Mouse (Mus musculus) ZHBTc4 (cell line): ENCODE results near the gene Mfrp.

Experiments
- DNase-seq: peaks from one replicate; pipeline ENCODE4 v3.0.0-alpha.2; 2011; ENCODE audit warnings: low read depth, low spot score

Mfrp gene

DNA sequence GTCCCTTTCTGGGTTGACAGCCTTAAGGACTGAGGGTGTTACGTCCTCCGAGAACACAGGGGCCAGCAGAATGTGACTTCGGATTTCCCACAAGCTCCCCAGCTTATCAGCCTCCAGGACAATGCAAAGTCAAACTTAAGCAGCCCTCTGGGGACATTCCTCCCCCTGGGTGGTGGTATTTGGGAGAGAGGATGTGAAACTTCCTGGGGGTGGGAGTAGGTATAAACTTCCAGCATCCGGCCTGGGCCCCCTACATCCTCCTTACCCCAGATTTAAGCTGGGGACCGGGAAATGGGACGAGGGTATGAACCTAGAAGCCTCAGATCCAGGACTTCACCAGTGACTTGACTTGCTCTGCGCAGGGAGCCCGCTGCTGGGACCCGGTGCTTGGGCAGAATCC lies 28.1 kb downstream of the Mfrp start:
- DNase-seq = no peak

DNA sequence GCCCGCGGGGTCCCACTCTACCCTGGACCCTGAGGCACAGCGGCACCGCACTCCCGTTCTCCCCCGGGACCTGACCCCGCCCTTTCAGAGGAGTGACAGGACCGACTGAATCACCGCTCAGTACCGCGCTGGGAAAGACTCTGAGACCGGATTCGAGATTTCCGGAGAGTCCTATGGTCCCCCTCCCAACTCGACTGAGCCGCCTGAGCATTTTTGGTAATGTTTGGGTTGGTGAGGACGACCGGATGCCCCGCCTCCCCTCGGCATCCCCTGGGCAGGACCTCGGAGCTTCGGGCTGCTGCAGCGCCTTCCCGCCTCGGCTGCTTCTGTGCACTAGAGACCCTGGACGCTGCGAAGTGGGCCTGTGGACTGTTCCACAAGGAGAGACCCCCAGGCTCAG lies 28.5 kb downstream of the Mfrp start:
- DNase-seq = peak; percentile 83

DNA sequence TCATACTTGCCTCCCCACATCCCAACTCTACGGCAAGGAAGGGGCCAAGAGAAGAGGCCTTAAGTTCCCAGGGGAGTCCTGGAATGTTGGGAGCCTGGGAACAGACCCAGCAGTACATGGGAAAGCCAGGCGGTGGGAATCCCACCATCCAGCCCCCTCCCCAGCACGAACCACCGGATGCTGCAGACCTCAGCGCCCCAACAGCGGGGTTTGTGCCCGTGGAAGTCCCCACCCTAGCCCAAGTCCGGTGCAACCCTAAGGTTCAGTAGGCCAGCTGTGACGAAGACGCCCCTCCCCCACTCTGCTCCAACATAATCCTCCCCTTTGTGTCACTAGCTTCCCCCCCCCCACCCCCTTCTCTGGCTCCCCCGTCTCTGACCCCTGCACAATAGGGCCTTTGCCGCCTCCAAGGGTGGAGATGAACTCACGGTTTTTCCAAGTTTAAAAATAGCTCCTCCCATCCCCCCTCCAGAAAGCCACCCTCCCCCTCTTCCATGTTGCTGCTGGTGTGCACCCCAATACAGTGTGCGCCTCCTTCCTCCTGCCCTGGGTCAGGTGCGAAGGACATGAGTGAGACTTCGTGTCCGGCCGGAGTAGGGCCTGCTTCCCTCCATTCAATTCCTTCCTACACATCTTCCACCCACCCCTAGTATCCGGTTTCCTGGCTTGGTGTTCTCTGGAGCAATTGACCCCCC lies 29.2 kb downstream of the Mfrp start:
- DNase-seq = no peak

DNA sequence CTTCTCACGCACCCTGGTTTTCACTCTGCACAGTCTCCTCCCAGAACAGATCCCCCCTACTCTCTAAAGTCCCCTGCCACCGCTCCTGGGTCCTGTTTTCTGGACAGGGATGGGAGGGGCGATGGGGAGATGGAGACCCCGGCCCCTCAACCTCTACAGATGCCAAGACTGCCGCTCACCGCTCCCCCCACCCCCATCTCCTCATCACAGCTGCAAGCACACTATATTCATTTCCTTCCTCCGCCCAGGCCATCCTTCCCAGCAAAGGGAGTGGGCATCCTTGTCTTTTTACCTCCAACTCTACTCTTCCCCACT lies 29.7 kb downstream of the Mfrp start:
- DNase-seq = no peak

DNA sequence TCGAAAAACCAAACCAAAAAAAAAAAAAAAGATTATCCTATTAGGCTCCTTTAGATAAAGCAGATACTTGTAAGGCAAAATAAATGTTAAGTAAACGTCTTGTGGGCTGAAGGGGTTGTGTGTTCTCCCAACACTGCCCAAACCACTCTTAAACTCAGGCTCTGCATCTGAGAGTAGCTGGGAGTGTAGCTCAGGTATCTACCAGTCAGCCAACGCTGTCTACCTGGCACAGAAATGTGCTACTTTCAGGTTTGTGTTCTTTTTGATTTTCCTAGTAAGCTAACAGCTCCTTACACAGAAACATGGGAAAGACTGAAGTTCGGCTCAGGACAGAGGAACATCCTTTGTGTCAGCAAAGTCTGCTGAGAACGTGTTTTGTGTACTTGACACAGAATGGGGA lies 30.7 kb downstream of the Mfrp start:
- no peak for DNase-seq

DNA sequence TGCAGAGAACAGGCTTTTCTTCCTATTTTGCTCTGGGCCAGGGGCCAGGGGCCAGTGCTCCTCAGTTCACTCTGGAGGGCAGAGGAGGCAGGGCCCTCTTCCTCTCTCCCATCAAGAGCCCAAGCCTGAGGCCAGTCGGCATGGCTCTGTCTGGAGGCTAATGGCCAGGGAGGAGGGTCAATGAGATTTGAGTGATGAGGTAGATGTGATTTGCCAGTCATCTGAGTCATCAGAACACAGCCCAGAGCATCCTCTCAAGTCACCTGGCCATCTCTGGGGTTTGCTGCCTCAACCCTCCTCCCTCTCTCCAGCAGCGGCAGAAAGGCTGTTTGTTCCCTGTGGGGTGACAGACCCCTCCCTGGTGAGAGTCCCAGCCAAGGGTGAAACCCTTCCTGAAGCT lies 31.8 kb downstream of the Mfrp start:
- no peak for DNase-seq

DNA sequence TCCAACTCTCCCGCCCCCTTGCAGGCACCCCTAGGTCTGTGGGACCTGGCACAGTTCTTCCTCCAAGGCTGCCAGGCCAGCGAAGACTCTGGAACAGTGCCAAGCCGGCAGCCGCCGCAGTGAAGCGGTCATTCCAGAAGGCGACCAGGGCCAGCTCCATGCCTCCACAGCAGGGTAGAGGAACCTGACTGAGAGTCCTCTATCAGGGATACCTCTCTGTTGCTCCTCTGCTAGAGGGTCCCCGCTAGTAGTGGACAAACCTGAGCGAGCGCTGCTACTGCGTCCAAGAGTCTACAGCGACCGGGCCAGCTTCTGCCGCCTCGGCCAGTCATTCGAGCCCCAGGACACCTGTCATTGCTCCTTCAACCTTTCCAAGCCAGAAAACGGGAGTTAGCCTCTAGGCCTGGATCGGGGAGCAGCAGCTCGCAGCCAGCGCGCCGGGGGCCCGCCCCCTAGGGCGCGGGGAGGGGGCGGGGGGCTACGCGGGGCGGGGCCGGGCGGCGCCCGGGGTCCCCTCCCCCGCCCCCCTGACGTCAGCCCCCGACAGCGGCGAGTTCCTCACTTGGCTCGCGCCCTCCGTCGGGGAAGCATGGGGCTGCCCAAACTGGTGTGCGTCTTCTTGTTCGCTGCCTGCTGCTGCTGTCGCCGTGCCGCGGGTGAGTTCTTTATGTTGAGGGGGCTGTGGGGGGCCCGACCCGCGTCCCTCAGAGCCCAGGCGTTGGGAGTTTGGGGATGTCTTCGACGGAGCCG lies 32.7 kb downstream of the Mfrp start, which contains the start of gene Mcam:
Mcam (plus strand) TSS at position 369 of the 750 bp plus-strand sequence.
- peak; percentile 52 for DNase-seq

DNA sequence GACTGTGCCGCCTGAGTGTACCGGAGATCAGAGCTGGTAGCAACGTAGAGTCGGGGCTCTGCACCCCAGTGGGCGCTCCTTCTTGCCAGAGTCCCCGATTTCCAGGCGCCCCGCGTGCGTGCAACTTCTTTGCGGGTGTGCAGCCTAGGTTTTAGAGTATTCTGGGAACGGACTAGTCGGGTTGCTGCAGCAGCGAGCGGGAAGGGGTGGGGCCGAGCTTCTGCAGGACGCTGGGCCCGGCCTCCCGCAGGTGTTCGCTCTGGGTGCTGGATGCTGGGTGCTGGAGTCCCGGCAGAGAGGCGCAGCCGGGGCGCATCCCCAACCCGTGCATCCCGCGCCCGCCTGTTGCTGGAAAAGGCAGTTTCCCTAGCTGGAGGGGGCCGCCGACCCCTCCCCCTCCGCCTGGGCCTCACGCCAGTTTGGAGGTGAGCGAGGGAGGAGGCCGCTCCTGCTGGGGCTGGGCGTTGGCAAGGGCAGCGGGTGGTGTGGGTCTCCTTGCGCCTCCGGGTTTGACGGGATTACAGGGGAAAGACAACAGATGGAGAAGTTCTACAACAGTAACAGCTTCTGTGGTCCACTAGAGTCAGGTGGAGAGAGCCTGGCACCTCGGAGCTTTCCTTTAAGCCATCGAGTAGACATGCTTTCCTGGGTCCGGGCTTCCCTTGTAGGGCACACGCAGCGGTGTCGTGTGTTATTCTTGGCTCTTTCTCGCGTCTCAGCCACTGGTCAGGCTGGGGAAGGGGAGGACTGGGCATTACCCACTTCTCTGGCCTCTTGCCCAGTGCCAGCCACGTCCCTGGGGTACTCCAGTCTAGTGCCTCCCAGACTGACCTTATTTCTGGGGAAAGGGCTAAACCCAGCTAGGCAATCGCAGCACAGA lies 33.6 kb downstream of the Mfrp start:
- DNase-seq = peak; percentile 66

DNA sequence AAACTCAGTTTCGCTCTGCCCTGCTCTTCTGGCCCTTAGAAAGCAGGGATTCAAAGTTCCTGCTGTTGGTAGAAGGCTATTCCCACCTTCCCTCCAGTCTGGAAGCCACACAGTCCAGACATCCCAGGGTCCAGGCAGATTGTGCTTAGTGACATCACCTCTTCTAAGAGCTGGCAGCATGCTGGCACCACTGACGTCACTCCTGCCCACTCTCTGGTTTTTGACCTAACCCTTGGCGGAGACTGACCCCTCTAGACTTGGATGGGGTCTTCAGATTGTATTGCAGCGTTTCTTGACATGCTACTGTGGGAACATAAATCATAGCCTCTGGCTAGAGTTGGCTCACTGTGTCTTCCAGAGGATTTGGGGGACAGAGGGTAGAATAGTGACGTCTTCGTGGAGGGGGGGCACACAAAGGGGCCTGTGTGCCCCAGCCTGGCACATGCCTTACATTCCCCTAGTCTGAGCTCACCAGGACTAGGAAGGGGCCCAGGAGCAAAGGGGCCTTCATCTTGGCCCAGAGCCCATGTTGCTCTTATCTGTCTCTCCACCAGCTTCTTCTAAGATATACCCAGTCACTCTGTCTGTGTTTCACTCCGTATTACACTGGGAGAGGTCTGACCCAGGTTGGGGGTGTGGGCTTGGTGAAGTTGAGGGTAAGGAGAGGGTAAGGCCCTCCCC lies 34.3 kb downstream of the Mfrp start:
- DNase-seq = no peak

DNA sequence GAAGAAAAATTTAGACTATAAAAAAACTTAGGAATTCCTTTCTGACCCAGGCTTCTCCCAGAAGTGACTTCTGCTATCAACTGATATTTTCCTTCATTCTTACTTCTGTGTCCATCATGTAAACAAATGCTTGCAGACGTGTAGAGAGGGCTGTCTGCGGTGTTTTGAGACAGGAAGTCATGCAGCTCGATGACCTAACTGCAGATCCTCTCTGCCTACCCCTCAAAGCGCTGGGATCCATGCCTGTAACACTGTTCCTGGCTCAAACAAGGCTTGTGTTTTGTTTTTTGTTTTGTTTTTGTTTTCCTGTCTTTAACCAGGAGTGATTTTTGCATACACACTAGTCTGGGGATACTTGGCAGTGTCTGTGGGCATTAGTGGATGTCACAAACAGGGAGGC lies 36.3 kb downstream of the Mfrp start:
- DNase-seq = no peak

DNA sequence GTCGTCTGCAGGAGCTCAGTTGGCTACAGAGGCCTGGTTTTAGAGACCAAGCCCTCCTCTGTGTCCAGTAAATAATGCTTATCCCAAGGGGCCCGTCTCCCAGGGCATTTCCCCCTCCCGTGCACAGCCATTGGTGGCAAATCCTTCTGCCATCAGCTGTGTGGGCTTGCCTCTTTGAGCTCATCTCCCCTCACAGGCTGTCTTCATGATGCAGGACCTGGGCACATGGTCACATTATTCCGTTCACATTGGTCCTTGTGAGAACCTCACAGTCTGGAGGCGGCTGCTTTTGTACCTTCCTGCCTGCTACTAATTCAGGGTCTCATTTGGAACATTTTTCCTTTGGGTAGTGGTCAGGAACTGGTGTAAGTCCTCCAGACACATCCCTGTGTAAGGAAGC lies 40.4 kb downstream of the Mfrp start:
- DNase-seq = no peak

DNA sequence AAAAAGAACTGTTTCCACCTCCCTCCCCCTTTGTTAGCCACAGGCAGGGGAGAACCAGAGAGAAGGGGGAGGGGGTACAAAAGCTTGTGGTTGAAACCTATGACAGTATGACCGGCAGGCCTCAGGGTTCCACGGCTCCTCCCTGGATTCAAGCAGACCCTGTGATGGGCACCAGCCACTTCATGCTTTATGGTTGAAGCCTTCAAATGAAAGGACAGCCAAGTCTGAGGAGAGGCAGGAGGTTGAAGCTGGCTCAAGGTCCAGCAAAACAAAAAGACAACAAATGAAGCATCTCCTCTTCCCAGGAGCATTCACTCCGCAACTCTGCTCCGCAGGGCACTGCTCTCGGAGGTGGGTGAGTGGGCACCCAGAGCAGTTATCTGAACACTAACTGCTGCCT lies 41.9 kb downstream of the Mfrp start:
- DNase-seq = no peak

DNA sequence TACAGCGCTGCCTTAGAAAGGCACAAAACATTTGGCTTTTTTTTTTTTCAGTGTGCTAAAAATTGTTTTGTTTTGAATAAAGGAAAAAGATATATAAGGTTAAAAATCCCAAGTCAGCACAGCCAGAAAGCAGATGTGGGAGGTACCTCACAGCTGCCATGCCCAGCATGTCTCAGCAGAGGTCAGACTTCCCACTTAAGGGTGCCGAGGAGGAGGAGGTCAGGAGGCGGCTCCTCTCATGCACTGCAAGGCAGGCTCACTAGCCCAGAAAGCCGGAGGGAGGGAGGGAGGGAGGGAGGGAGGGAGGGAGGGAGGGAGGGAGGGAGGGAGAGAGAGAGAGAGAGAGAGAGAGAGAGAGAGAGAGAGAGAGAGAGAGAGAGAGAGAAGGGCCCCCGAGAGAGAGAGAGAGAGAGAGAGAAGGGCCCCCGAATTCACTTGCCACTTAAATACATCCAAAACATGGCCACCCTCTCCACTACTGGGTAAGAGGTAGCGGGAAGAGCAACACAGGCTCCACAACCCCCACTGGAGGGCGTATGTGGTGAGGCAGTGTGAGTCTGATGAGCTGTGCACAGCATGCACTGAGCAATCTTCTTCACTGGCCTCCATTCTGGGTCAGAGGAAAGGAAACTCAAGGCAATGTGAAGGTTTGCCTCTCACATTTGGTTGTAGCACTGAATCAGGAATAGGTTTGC lies 42.6 kb downstream of the Mfrp start:
- peak; percentile 77 for DNase-seq

DNA sequence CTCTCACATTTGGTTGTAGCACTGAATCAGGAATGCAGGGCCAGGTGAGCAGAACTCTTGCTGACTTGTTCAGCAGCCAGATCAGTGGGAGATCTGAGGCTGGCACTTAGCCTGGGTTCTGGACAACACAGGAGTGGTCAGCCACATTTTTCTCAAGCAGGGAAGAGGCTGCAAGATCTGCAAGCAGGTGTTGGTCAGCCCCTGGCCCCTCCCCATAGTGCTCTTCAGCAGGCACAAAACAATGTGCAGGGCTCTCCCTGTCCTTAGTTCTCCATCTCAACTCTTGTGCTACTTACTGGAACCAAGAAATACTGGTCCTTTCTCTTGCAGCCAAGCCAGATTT lies 43.2 kb downstream of the Mfrp start:
- no peak for DNase-seq

DNA sequence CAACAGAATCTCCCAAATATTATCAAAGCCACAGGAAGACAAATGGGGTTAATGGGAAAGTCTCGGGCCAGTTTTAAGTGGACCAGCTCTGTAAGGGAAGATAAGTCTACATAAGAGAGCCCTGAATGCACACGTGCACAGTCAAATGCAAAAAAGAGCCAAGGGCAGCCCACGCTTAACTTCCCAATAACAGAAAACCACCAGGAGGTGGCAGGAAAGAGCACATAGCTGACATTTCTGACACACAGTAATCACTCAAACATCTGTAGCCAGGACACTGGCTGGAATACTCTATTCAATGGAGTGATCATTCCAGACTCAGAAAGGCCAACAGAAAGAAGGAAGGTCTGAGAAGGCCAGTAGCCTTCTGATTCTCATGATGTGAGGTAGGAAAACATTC lies 45.8 kb downstream of the Mfrp start:
- DNase-seq = peak; percentile 67
